Mouse (Mus musculus) neural tube, embryonic 14.5 days (tissue): ENCODE data around the gene Cfap161. TPM values are rescaled to one million over a fixed set of nuclear protein-coding genes. Genes with fewer than 3 reads are reported as not detected.

Experiments
- ATAC-seq: fragments of 200-750 bp; cut with Nextera tagmentation; 2 replicates; pipeline ENCODE4 v1.8.0; 2017; ENCODE audit warnings: low read depth, mild to moderate bottlenecking, moderate TSS enrichment, moderate library complexity
- H3K27ac ChIP-seq: fragments of 300-500 bp; sonication (generic); 2 replicates; pipeline ENCODE4 v1.5.1; 2014; ENCODE audit warnings: low read depth, mild to moderate bottlenecking, control low read depth, low read length, moderate library complexity, mixed read lengths
- H3K27me3 ChIP-seq: fragments of 300-500 bp; sonication (generic); 2 replicates; pipeline ENCODE4 v1.6.1; 2014; ENCODE audit warnings: low read length; ENCODE audit not compliant: control insufficient read depth, insufficient read depth
- H3K36me3 ChIP-seq: fragments of 300-500 bp; sonication (generic); 2 replicates; pipeline ENCODE4 v1.6.1; 2014; ENCODE audit warnings: low read length, mixed read lengths; ENCODE audit not compliant: control insufficient read depth, insufficient read depth
- H3K4me1 ChIP-seq: fragments of 300-500 bp; sonication (generic); 2 replicates; pipeline ENCODE4 v1.6.1; 2014; ENCODE audit warnings: low read length; ENCODE audit not compliant: control insufficient read depth, insufficient read depth
- H3K4me2 ChIP-seq: fragments of 300-500 bp; sonication (generic); 2 replicates; pipeline ENCODE4 v1.6.1; 2014; ENCODE audit warnings: mild to moderate bottlenecking, low read depth, low read length, control low read depth
- H3K4me3 ChIP-seq: fragments of 300-500 bp; sonication (generic); 2 replicates; pipeline ENCODE4 v1.5.1; 2014; ENCODE audit warnings: low read depth, low read length, control low read depth, mixed read lengths
- H3K9ac ChIP-seq: fragments of 300-500 bp; sonication (generic); replicated peaks from 2 replicates; pipeline ENCODE4 v1.6.1; 2014; ENCODE audit warnings: low read depth, mild to moderate bottlenecking, control low read depth, low read length, mixed read lengths
- H3K9me3 ChIP-seq: fragments of 300-500 bp; sonication (generic); 2 replicates; pipeline ENCODE4 v1.6.1; 2016; ENCODE audit warnings: low read length; ENCODE audit not compliant: control insufficient read depth
- WGBS: fragments of 180-500 bp; shearing (Covaris S2); extraction: QIAGEN DNeasy Blood & Tissue Kit; methylation state at CpG from one replicate; pipeline ENCODE4 v1.1.7; 2014; 5-methylcytosine and 5-hydroxymethylcytosine counted together
- polyA plus RNA-seq: library from polyadenylated mRNA; unstranded; fragments of >200 nt; fragmentation: Nextera tagmentation; extraction: Ambion mirVana; gene quantifications from 2 replicates; pipeline ENCODE4 v1.2.1, GENCODE M21; 2014

The Cfap161 gene
- polyA plus RNA-seq, 1 experiment from 2014 or later: 0.80 TPM

DNA sequence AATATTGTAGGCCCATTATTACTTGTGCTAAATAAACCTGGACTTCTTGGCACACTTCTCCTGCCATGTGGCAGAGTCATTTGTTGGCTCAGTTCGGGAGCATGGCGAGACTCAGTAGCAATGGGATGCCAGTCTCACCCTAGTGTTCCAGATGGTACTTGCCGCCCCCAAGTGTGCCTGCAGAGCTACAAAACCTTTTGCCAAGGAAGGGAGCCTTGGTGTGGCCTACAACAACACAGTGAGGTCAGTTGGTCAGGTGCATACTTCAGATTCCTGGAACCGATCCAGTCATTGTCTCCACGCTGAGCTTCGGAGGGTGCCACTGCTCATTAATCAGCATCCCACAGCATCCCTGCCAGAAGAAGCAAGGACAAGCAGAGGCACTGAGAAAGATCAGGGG, 14.4 kb upstream of the Cfap161 start:
- Histone ChIP-seq H3K9me3 (no peaks in the 10 kb centered on the region), H3K27me3 (no peaks in the 10 kb centered on the region), H3K4me3 (no peak overlapping the region), H3K9ac (no peak overlapping the region), H3K4me2 (no peak overlapping the region), H3K36me3 (no peaks in the 10 kb centered on the region), H3K27ac (no peak overlapping the region), H3K4me1 (no peaks in the 10 kb centered on the region)
- WGBS: 40% methylated on average over 6 of the region's 6 CpGs
- ATAC-seq: no peak

- no peaks in the 10 kb centered on the region for H3K27me3 ChIP-seq
- no peak overlapping the region for H3K4me3 ChIP-seq
- no peak for ATAC-seq
- H3K27ac ChIP-seq: no peak overlapping the region
- H3K9ac ChIP-seq: no peak overlapping the region
- H3K9me3 ChIP-seq: no peaks in the 10 kb centered on the region
- no peaks in the 10 kb centered on the region for H3K36me3 ChIP-seq
- H3K4me1 ChIP-seq: no peaks in the 10 kb centered on the region
- no peak overlapping the region for H3K4me2 ChIP-seq
- WGBS: 77% methylated on average over 6 of the region's 6 CpGs
Observed at GRCm38 (mm10) chr7:83806934-83807333, 12.3 kb upstream of the Cfap161 start.

DNA sequence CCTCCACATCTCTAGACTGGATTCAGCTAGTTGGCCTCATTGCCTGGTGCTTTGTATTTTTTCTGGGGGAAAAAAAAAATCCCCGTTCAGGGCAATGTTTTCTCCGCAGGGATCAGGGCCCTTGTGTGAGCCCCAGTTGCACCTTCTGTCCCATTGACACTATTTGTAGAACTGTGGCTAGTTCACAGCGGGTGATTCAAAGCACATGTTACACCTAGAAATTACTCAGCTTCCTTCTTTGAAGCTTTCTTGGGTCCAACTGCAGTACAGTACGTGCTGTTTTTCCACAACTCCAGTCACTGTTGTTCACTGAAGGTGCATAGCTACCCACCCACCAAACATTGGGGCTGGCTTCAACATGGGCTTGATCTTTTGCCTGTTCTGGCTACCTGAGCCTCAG, 9.1 kb upstream of the Cfap161 start:
- H3K4me1 ChIP-seq: no peaks in the 10 kb centered on the region
- H3K27ac ChIP-seq: no peak overlapping the region
- no peaks in the 10 kb centered on the region for H3K9me3 ChIP-seq
- H3K4me2 ChIP-seq: no peak overlapping the region
- H3K27me3 ChIP-seq: no peaks in the 10 kb centered on the region
- H3K4me3 ChIP-seq: no peak overlapping the region
- 77% methylated on average over 4 of the region's 4 CpGs for WGBS
- H3K9ac ChIP-seq: no peak overlapping the region
- no peak for ATAC-seq
- no peaks in the 10 kb centered on the region for H3K36me3 ChIP-seq

- 78% methylated on average over 7 of the region's 7 CpGs for WGBS
- Histone ChIP-seq H3K4me3 (no peak overlapping the region), H3K9me3 (no peaks in the 10 kb centered on the region), H3K36me3 (no peaks in the 10 kb centered on the region), H3K4me2 (no peak overlapping the region), H3K4me1 (no peaks in the 10 kb centered on the region), H3K9ac (no peak overlapping the region), H3K27me3 (no peaks in the 10 kb centered on the region), H3K27ac (no peak overlapping the region)
- peak; percentile 51; the same call in 1 of the 2 replicates for ATAC-seq
Observed at GRCm38 (mm10) chr7:83802509-83802908, 7.8 kb upstream of the Cfap161 start.

DNA sequence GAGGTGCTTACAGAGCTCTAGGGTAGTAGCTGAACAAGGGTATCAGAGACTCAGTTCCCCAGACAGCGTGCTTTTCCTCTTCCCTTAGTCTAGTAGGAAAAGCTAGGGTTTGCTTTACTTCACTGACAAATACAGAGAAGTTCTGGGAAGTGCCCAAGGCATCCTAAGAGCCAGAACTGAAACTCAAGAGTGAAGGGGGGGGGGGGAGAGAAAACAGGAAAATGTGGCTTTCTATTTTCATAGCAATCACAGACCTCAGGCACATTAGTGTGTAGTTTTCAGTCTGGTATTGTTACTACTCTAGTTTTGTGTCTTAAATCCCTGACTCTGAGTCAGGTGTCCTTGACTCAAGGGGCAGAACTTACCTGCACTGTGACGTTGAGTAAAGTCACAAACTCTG, 7.3 kb upstream of the Cfap161 start:
- Histone ChIP-seq H3K4me2 (no peak overlapping the region), H3K27ac (no peak overlapping the region), H3K9ac (no peak overlapping the region), H3K4me3 (no peak overlapping the region), H3K27me3 (no peaks in the 10 kb centered on the region), H3K4me1 (no peaks in the 10 kb centered on the region), H3K9me3 (no peaks in the 10 kb centered on the region), H3K36me3 (no peaks in the 10 kb centered on the region)
- WGBS: 87% methylated on average over 2 of the region's 2 CpGs
- no peak for ATAC-seq

DNA sequence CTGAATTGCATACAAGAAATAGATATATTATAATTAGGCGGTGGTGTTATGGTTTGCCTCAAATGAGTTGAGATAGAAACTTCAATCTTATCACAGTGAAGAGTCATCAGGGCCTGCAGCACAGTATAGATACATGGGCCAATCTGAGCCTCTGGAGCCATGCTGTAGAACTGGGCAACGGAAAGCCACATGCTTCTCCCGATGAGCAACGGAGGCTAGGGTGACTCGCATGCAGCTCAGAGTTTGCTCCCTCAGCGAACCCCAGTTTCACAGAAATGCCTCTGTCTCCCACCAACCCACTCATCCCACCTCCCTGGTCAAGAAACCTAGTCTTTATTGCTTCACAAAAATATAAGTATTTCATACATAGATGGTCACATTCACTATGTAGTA, 6.8 kb upstream of the Cfap161 start:
- Histone ChIP-seq H3K27me3 (no peaks in the 10 kb centered on the region), H3K9me3 (no peaks in the 10 kb centered on the region), H3K27ac (no peak overlapping the region), H3K9ac (no peak overlapping the region), H3K4me3 (no peak overlapping the region), H3K4me2 (no peak overlapping the region), H3K36me3 (no peaks in the 10 kb centered on the region), H3K4me1 (no peaks in the 10 kb centered on the region)
- no peak for ATAC-seq
- WGBS: 94% methylated on average over 6 of the region's 6 CpGs

DNA sequence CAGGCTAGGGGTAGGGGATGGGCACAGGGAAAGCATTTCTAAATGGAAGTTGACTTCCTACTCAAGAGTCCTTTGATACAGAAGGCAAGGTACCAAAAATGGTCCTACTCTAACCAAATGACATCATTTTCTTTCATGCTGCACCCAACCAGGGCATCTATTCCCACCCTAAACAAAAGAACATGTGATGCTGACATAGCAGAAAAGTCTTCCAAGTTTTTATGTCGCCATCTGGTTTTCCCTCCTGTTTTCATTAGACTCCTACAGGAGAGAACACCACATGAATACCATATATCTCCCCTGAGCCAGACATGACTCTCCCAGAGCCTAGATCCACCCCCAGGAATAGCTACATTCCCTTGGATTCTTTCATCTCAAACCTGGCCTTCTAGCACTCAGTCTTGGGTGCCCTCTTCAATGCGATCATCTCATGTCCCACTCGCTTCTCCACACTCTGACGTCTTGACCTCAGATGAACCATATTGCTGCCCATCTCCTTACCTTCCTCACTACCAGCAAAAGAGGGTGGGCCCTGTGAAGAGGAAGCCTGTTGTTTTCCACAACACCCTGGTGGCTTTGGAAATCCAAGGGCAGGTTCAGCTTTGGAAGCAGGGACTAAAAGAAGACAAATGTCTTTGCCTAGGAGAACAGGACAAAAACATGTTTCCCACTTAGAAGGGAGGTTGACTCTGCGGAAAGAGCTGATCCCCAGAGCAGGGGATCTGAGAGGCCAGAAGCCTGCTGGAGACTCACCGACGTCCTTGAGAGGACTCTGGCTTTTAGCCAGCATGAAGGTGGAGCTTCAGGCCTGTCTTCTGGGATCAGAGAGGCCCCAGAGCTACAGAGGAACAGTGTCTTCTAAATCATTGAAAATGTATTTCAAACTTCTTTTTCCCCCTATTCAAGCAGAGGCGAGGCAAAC, 6.1 kb upstream of the Cfap161 start:
- H3K27ac ChIP-seq: no peak overlapping the region
- no peak overlapping the region for H3K4me2 ChIP-seq
- 83% methylated on average over 8 of the region's 8 CpGs for WGBS
- H3K9me3 ChIP-seq: no peaks in the 10 kb centered on the region
- no peaks in the 10 kb centered on the region for H3K27me3 ChIP-seq
- H3K4me3 ChIP-seq: no peak overlapping the region
- no peak for ATAC-seq
- no peak overlapping the region for H3K9ac ChIP-seq
- H3K4me1 ChIP-seq: no peaks in the 10 kb centered on the region
- no peaks in the 10 kb centered on the region for H3K36me3 ChIP-seq

DNA sequence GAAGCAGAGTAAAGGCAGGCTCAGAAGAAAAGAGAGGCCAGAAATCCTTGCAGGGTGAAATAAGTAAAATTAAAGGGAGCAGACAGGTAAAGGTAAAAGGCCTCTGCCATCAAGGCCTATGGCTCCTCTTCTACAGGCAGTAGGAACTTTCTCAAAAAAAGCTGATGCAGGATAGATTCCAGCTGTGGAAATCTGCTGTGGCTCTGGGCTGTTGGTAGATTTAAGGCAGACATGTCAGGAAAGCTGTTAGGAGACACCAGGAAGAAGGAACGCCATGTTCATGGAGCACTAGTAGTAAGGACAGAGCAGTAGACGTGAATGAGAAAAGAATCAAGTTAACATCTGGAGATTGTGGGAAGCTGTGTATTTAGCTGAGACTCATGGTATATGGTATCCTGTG, 5.4 kb upstream of the Cfap161 start:
- H3K4me1 ChIP-seq: no peaks in the 10 kb centered on the region
- H3K27me3 ChIP-seq: no peaks in the 10 kb centered on the region
- H3K4me2 ChIP-seq: no peak overlapping the region
- no peak for ATAC-seq
- no peak overlapping the region for H3K9ac ChIP-seq
- no peak overlapping the region for H3K4me3 ChIP-seq
- H3K9me3 ChIP-seq: no peaks in the 10 kb centered on the region
- WGBS: 97% methylated on average over 2 of the region's 2 CpGs
- no peak overlapping the region for H3K27ac ChIP-seq
- no peaks in the 10 kb centered on the region for H3K36me3 ChIP-seq

- Histone ChIP-seq H3K4me1 (no peaks in the 10 kb centered on the region), H3K36me3 (no peaks in the 10 kb centered on the region), H3K9ac (no peak overlapping the region), H3K4me3 (no peak overlapping the region), H3K9me3 (no peaks in the 10 kb centered on the region), H3K27me3 (no peaks in the 10 kb centered on the region), H3K4me2 (no peak overlapping the region), H3K27ac (no peak overlapping the region)
- ATAC-seq: no peak
Observed at GRCm38 (mm10) chr7:83798004-83798403, 3.3 kb upstream of the Cfap161 start.
